Mouse (Mus musculus): ENCODE measurements around the gene Wipf3.

GRCm38 (mm10) chr6:54445249-54445818, 15.9 kb downstream of the Wipf3 start:
- TF ChIP-seq POLR2A (IDR thresholded peaks at IDR 0.05; ENCODE audit: borderline replicate concordance, extremely low read depth, insufficient read depth, insufficient read length, poor library complexity, severe bottlenecking) (no peak), CTCF (IDR thresholded peaks at IDR 0.05; ENCODE audit: borderline replicate concordance, extremely low read depth, insufficient read depth, insufficient read length) (no peak)

Data from brain, embryonic 14.5 days (tissue).